ENCODE assay signal across 8 mouse cellular contexts in genomic region chr15:99723120-99723514, GRCm38 (mm10). TPM values are rescaled to one million over a fixed set of nuclear protein-coding genes. Genes with fewer than 3 reads are reported as not detected.
A peak's percentile ranks its signal among the peaks of the same experiment; 100 is the strongest.
DNase-seq lines count a peak whose midpoint lies in the region; ATAC-seq and TF ChIP-seq lines count a peak whose summit lies in the region.
"Had no signal": no experiment of that assay in that cellular context is flagged by ENCODE, and none has a peak within 500 bp of the region (broad histone marks: within the 10 kb centered on the region; RNA-seq: fewer than 3 reads in every experiment).

No protein-coding gene starts in this region.

- H3K9me3 ChIP-seq in kidney, postnatal 0 days (replicated peaks; ENCODE audit: low read length): no peaks in the 10 kb centered on the region
- no peaks in the 10 kb centered on the region for H3K9me3 ChIP-seq in embryonic facial prominence, embryonic 13.5 days
- no peaks in the 10 kb centered on the region for H3K9me3 ChIP-seq in hindbrain, embryonic 12.5 days (replicated peaks)
- H3K9me3 ChIP-seq in midbrain, embryonic 14.5 days (ENCODE audit: control insufficient read depth, low read length): no peaks in the 10 kb centered on the region

- no peak for ATAC-seq in kidney, postnatal 0 days (replicated peaks; ENCODE audit: low FRiP score, low read depth)
- no peak for ATAC-seq in embryonic facial prominence, embryonic 13.5 days (ENCODE audit: insufficient number of reproducible peaks, insufficient read depth, low FRiP score, low TSS enrichment, low read depth)
- no peak for ATAC-seq in hindbrain, embryonic 12.5 days (ENCODE audit: low FRiP score)
- no peak for ATAC-seq in midbrain, embryonic 14.5 days (ENCODE audit: low FRiP score, low TSS enrichment)

- H3K4me3 ChIP-seq in kidney, postnatal 0 days (replicated peaks; ENCODE audit: low read depth, low read length): no peak overlapping the region
- no peak overlapping the region for H3K4me3 ChIP-seq in embryonic facial prominence, embryonic 13.5 days
- no peak overlapping the region for H3K4me3 ChIP-seq in hindbrain, embryonic 12.5 days
- H3K4me3 ChIP-seq in midbrain, embryonic 14.5 days (replicated peaks; ENCODE audit: low read depth, low read length): no peak overlapping the region

- no peak for DNase-seq in kidney, postnatal 0 days (ENCODE audit: low spot score)
- DNase-seq in kidney, adult 18-20 months: no peak
- DNase-seq in midbrain, embryonic 14.5 days: no peak
- no peak for DNase-seq in thymus, postnatal 10 days (ENCODE audit: low spot score in 2 of 2)
- no peak for DNase-seq in urinary bladder, adult 2 months (ENCODE audit: low spot score)
- DNase-seq: right cerebral cortex, postnatal 4 days had no signal

- peaks cover 1% of the 10 kb centered on the region; the same call in 1 of the 2 replicates for H3K36me3 ChIP-seq in kidney, postnatal 0 days (ENCODE audit: insufficient read depth, low read length)
- H3K36me3 ChIP-seq in embryonic facial prominence, embryonic 13.5 days: peaks cover 30% of the 10 kb centered on the region
- peaks cover 50% of the 10 kb centered on the region for H3K36me3 ChIP-seq in hindbrain, embryonic 12.5 days
- peaks cover 48% of the 10 kb centered on the region for H3K36me3 ChIP-seq in midbrain, embryonic 14.5 days (ENCODE audit: control insufficient read depth, insufficient read depth, low read length)

- peak overlapping the region; percentile 91 for H3K27ac ChIP-seq in kidney, postnatal 0 days
- peak overlapping the region; percentile 69; the same call in 1 of the 2 replicates for H3K27ac ChIP-seq in embryonic facial prominence, embryonic 13.5 days
- H3K27ac ChIP-seq in hindbrain, embryonic 12.5 days: peak overlapping the region; percentile 78
- H3K27ac ChIP-seq in midbrain, embryonic 14.5 days (replicated peaks; ENCODE audit: low read depth, low read length): 0 out of 2 replicates have a peak overlapping the region, but pooled peaks have one; percentile 34

- 62% methylated on average over 10 of the region's 10 CpGs for WGBS in kidney, postnatal 0 days
- 55% methylated on average over 10 of the region's 10 CpGs for WGBS in embryonic facial prominence, embryonic 13.5 days
- WGBS in hindbrain, embryonic 12.5 days: 47% methylated on average over 10 of the region's 10 CpGs
- 50% methylated on average over 10 of the region's 10 CpGs for WGBS in midbrain, embryonic 14.5 days

- H3K4me1 ChIP-seq in kidney, postnatal 0 days (replicated peaks; ENCODE audit: insufficient read depth, low read length): peaks cover 35% of the 10 kb centered on the region
- H3K4me1 ChIP-seq in embryonic facial prominence, embryonic 13.5 days: peaks cover 23% of the 10 kb centered on the region
- H3K4me1 ChIP-seq in hindbrain, embryonic 12.5 days: peaks cover 30% of the 10 kb centered on the region
- peaks cover 20% of the 10 kb centered on the region for H3K4me1 ChIP-seq in midbrain, embryonic 14.5 days (ENCODE audit: control insufficient read depth, insufficient read depth, low read length)

- no peaks in the 10 kb centered on the region for H3K27me3 ChIP-seq in kidney, postnatal 0 days (ENCODE audit: insufficient read depth, low read length)
- no peaks in the 10 kb centered on the region for H3K27me3 ChIP-seq in embryonic facial prominence, embryonic 13.5 days
- no peaks in the 10 kb centered on the region for H3K27me3 ChIP-seq in hindbrain, embryonic 12.5 days
- no peaks in the 10 kb centered on the region for H3K27me3 ChIP-seq in midbrain, embryonic 14.5 days (ENCODE audit: control insufficient read depth, insufficient read depth, low read length)

- no peak for TF ChIP-seq CTCF in kidney, postnatal 0 days (IDR thresholded peaks at IDR 0.05; ENCODE audit: low read depth)

- no peak overlapping the region for H3K4me2 ChIP-seq in kidney, postnatal 0 days (ENCODE audit: low read length)
- no peak overlapping the region for H3K4me2 ChIP-seq in embryonic facial prominence, embryonic 13.5 days
- no peak overlapping the region for H3K4me2 ChIP-seq in hindbrain, embryonic 12.5 days (replicated peaks)
- no peak overlapping the region for H3K4me2 ChIP-seq in midbrain, embryonic 14.5 days (ENCODE audit: low read length)

- 0 out of 2 replicates have a peak overlapping the region, but pooled peaks have one; percentile 18 for H3K9ac ChIP-seq in kidney, postnatal 0 days (ENCODE audit: low read depth, low read length)
- H3K9ac ChIP-seq in embryonic facial prominence, embryonic 13.5 days: no peak overlapping the region
- H3K9ac ChIP-seq in hindbrain, embryonic 12.5 days: peak overlapping the region; percentile 6; the same call in 1 of the 2 replicates
- H3K9ac ChIP-seq in midbrain, embryonic 14.5 days (replicated peaks; ENCODE audit: low read length): no peak overlapping the region

RNA-seq across cellular contexts. Expression of gene Cox14, which starts 2.3 kb away (rescaled TPM):
- polyA plus RNA-seq in kidney, postnatal 0 days (2015; fragmentation: Nextera tagmentation; extraction: Ambion mirVana): 279 and 297 TPM in 2 replicates
- 144 and 179 TPM in 2 replicates for polyA plus RNA-seq in embryonic facial prominence, embryonic 13.5 days (2015; fragmentation: Nextera tagmentation; extraction: Ambion mirVana)
- polyA plus RNA-seq in hindbrain, embryonic 12.5 days (2016; fragmentation: Nextera tagmentation; extraction: Ambion mirVana): 152 and 156 TPM in 2 replicates
- polyA plus RNA-seq in midbrain, embryonic 14.5 days (2014; fragmentation: Nextera tagmentation; extraction: Ambion mirVana): 168 and 206 TPM in 2 replicates
- polyA plus RNA-seq in urinary bladder, adult 2 months (2012; rRNA removed): 119 and 162 TPM in 2 replicates

RNA-seq across cellular contexts. Expression of gene Gpd1, which starts 5.8 kb away (rescaled TPM):
- polyA plus RNA-seq in kidney, postnatal 0 days (2015; fragmentation: Nextera tagmentation; extraction: Ambion mirVana): 46.1 and 54.1 TPM in 2 replicates
- polyA plus RNA-seq in embryonic facial prominence, embryonic 13.5 days (2015; fragmentation: Nextera tagmentation; extraction: Ambion mirVana): 0.37 and 1.0 TPM in 2 replicates
- 0.69 and 0.92 TPM in 2 replicates for polyA plus RNA-seq in hindbrain, embryonic 12.5 days (2016; fragmentation: Nextera tagmentation; extraction: Ambion mirVana)
- 0.92 and 1.7 TPM in 2 replicates for polyA plus RNA-seq in midbrain, embryonic 14.5 days (2014; fragmentation: Nextera tagmentation; extraction: Ambion mirVana)
- 11.7 and 14.9 TPM in 2 replicates for polyA plus RNA-seq in urinary bladder, adult 2 months (2012; rRNA removed)

RNA-seq across cellular contexts. Expression of gene Gm17349, which starts 17.8 kb away (rescaled TPM):
- polyA plus RNA-seq in kidney, postnatal 0 days (2015; fragmentation: Nextera tagmentation; extraction: Ambion mirVana): not detected in 2 replicates
- not detected in 2 replicates for polyA plus RNA-seq in embryonic facial prominence, embryonic 13.5 days (2015; fragmentation: Nextera tagmentation; extraction: Ambion mirVana)
- not detected in 2 replicates for polyA plus RNA-seq in hindbrain, embryonic 12.5 days (2016; fragmentation: Nextera tagmentation; extraction: Ambion mirVana)
- not detected in 2 replicates for polyA plus RNA-seq in midbrain, embryonic 14.5 days (2014; fragmentation: Nextera tagmentation; extraction: Ambion mirVana)
- 0.52 TPM in 1 of 2 replicates, not detected in the other for polyA plus RNA-seq in urinary bladder, adult 2 months (2012; rRNA removed)

RNA-seq across cellular contexts. Expression of gene Smarcd1, which starts 21.2 kb away (rescaled TPM):
- polyA plus RNA-seq in kidney, postnatal 0 days (2015; fragmentation: Nextera tagmentation; extraction: Ambion mirVana): 44.2 and 46.5 TPM in 2 replicates
- polyA plus RNA-seq in embryonic facial prominence, embryonic 13.5 days (2015; fragmentation: Nextera tagmentation; extraction: Ambion mirVana): 55.0 and 73.1 TPM in 2 replicates
- polyA plus RNA-seq in hindbrain, embryonic 12.5 days (2016; fragmentation: Nextera tagmentation; extraction: Ambion mirVana): 123 and 141 TPM in 2 replicates
- 127 and 136 TPM in 2 replicates for polyA plus RNA-seq in midbrain, embryonic 14.5 days (2014; fragmentation: Nextera tagmentation; extraction: Ambion mirVana)
- polyA plus RNA-seq in urinary bladder, adult 2 months (2012; rRNA removed): 20.4 and 20.5 TPM in 2 replicates

RNA-seq across cellular contexts. Expression of gene Cers5, which starts 49.6 kb away (rescaled TPM):
- 60.8 and 63.2 TPM in 2 replicates for polyA plus RNA-seq in kidney, postnatal 0 days (2015; fragmentation: Nextera tagmentation; extraction: Ambion mirVana)
- 70.8 and 71.5 TPM in 2 replicates for polyA plus RNA-seq in embryonic facial prominence, embryonic 13.5 days (2015; fragmentation: Nextera tagmentation; extraction: Ambion mirVana)
- 66.8 and 69.3 TPM in 2 replicates for polyA plus RNA-seq in hindbrain, embryonic 12.5 days (2016; fragmentation: Nextera tagmentation; extraction: Ambion mirVana)
- polyA plus RNA-seq in midbrain, embryonic 14.5 days (2014; fragmentation: Nextera tagmentation; extraction: Ambion mirVana): 70.9 and 74.5 TPM in 2 replicates
- polyA plus RNA-seq in urinary bladder, adult 2 months (2012; rRNA removed): 35.4 and 43.3 TPM in 2 replicates

Comparison
In these comparisons a context has a peak if more than half of its experiments do, and no peak if none do; other contexts are left out.
1. H3K27ac ChIP-seq: peak in every context shown above with its lines; median percentile 91 in kidney, postnatal 0 days; 78 in hindbrain, embryonic 12.5 days; 69 in embryonic facial prominence, embryonic 13.5 days; 34 in midbrain, embryonic 14.5 days.
2. H3K9ac ChIP-seq: peak in kidney, postnatal 0 days (single experiment) and hindbrain, embryonic 12.5 days (single experiment); none in embryonic facial prominence, embryonic 13.5 days (single experiment) and midbrain, embryonic 14.5 days (single experiment).